Mouse (Mus musculus) cerebral cortex, adult 2 months (tissue): ENCODE data around the gene Gm3252.

ENCODE experiments used
- WGBS: fragments of 180-500 bp; shearing (Covaris S2); methylation state at CpG from one replicate; pipeline ENCODE4 v1.1.7; 2018; 5-methylcytosine and 5-hydroxymethylcytosine counted together

Gm3252 gene

DNA sequence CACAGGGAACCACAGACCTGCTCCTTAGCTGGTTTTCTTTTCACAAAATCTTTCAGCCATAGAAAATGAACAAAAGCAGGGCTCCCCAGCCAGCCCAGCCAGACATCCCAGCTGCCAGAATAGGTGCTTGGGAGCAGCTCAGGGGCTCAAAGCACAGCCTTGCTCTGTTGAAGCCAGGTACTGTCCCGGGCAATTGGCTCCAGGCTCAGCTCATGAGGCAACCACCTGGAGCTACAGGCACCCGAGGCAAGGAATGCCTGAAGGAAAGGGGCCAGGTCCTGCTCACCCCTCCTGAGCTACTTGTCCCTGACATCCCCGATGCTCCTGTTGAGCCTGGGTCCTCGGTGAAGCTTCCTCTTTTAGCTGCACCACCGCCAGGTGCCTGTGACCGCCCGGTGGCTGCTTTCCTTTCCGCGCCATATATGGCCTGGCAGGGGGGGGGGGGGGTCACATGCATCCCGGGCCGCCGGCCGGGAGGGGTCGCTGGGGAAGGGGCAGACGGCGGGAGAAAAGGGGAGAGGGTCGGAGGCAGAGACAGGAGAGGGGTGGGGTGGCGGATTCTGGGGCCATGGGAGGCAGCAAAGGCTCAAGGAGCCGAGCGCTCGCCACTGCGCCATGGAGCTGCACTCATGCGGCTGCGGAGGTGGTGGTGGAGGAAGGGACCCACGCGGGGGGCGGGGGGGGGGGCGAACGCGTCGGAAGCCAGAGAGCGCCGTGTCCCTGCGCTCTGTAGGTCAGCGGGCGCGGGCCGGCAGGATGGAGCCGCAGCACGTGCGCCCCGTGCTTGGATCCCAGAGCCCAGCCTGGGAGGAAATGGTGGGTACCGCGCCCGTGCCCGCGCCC lies at the start of gene Gm3252:
TSS of gene Gm3252 (plus strand) at position 738 of the 843 bp plus-strand sequence.
- 1% methylated on average over 18 of the region's 47 CpGs for WGBS

DNA sequence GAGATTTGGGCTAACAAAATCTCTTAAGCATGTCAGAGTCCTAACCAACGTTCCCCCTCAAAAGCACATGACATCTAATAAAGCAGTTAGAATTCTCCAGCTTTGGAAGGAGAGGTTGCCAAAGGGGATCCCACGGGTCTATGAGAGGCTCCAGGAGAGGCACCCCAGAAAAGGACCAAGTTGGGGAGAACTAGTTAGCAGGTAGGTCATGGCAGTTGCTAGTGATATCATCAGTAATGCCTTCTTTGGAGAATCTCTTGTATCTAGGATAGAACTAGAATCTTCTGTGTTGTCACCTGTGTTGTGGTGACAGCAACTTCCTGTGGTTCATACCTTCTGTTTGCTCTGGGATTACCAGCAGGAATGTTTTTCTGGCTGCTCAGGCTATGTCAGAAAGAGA lies 17.6 kb upstream of the Gm3252 start, which contains the start of gene Gm7876:
TSS of gene Gm7876 (plus strand) at position 301 of the 400 bp plus-strand sequence.
- WGBS, result 86% methylated on average over 1 of the region's 2 CpGs

- 75% methylated on average over 1 of the region's 2 CpGs for WGBS
These were observed 49.5 kb downstream of the Gm3252 start, which contains the start of gene Gm9602 for GRCm38 (mm10) chr14:4776037-4776436. Gene Gm9602, plus strand, starts transcription at chr14:4776337.
